Mouse (Mus musculus) liver, embryonic 14.5 days (tissue): Measurements from ENCODE around the gene Slc44a2. TPM values are rescaled to one million over a fixed set of nuclear protein-coding genes. Genes with fewer than 3 reads are reported as not detected.
A peak's percentile ranks its signal among the peaks of the same experiment; 100 is the strongest.

ENCODE experiments used
- ATAC-seq: fragments of 200-750 bp; cut with Nextera tagmentation; 2 replicates; pipeline ENCODE4 v1.8.0; 2017; ENCODE audit warnings: moderate number of reproducible peaks, mild to moderate bottlenecking, moderate library complexity; ENCODE audit not compliant: insufficient read depth
- DNase-seq, 3 experiments: peaks; one replicate each; pipeline ENCODE4 v3.0.0-alpha.2; 2012 to 2013; ENCODE audit warnings: low read depth in 3 of 3, low spot score in 3 of 3
- H3K27ac ChIP-seq: fragments of 300-500 bp; sonication (generic); 2 replicates; pipeline ENCODE4 v1.5.1; 2014; ENCODE audit warnings: moderate library complexity, mild to moderate bottlenecking, control low read depth, inconsistent platforms
- H3K27me3 ChIP-seq: fragments of 300-500 bp; sonication (generic); 2 replicates; pipeline ENCODE4 v1.6.1; 2014; ENCODE audit warnings: mild to moderate bottlenecking, low read length, moderate library complexity; ENCODE audit not compliant: control insufficient read depth, insufficient read depth
- H3K36me3 ChIP-seq: fragments of 300-500 bp; sonication (generic); replicated peaks from 2 replicates; pipeline ENCODE4 v1.6.1; 2014; ENCODE audit warnings: low read depth; ENCODE audit not compliant: control insufficient read depth, insufficient read depth
- H3K4me1 ChIP-seq, 2 experiments: fragments of 200-500 bp in 1 of 2; fragments of 300-500 bp in 1 of 2; sonication (generic) in 1 of 2; replicated peaks; 2 replicates each; pipeline ENCODE4 v1.6.1; 2012 to 2014; ENCODE audit warnings: antibody characterized with exemption in 1 of 2, inconsistent platforms in 1 of 2, low read length in 1 of 2; ENCODE audit not compliant: control insufficient read depth in 2 of 2, insufficient read depth in 2 of 2
- H3K4me2 ChIP-seq: fragments of 300-500 bp; sonication (generic); 2 replicates; pipeline ENCODE4 v1.6.1; 2014; ENCODE audit warnings: low read depth, mild to moderate bottlenecking, control low read depth, moderate library complexity
- H3K4me3 ChIP-seq, 2 experiments: fragments of 200-500 bp in 1 of 2; fragments of 300-500 bp in 1 of 2; sonication (generic) in 1 of 2; 2 replicates each; pipeline ENCODE4 v1.5.1; 2012 to 2014; ENCODE audit warnings: low read depth in 2 of 2, low read length in 2 of 2, mild to moderate bottlenecking in 2 of 2, control low read depth in 1 of 2, inconsistent platforms in 1 of 2, moderate library complexity in 1 of 2; ENCODE audit not compliant: insufficient read depth in 1 of 2
- H3K9ac ChIP-seq: fragments of 300-500 bp; sonication (generic); replicated peaks from 2 replicates; pipeline ENCODE4 v1.6.1; 2014; ENCODE audit warnings: mild to moderate bottlenecking, control low read depth, moderate library complexity
- H3K9me3 ChIP-seq: fragments of 300-500 bp; sonication (generic); 2 replicates; pipeline ENCODE4 v1.6.1; 2016; ENCODE audit warnings: low read length, mixed read lengths; ENCODE audit not compliant: control insufficient read depth
- CTCF ChIP-seq: IDR thresholded peaks from 2 replicates; pipeline ENCODE4 v1.5.1; 2016; ENCODE audit warnings: antibody characterized with exemption, low read depth, control low read depth
- EP300 ChIP-seq: IDR thresholded peaks from 2 replicates; pipeline ENCODE4 v1.6.1; 2016; ENCODE audit warnings: antibody characterized with exemption, low read depth
- WGBS: fragments of 180-500 bp; shearing (Covaris S2); extraction: QIAGEN DNeasy Blood & Tissue Kit; methylation state at CpG from one replicate; pipeline ENCODE4 v1.1.7; 2014; ENCODE audit not compliant: insufficient replicate concordance; 5-methylcytosine and 5-hydroxymethylcytosine counted together
- polyA plus RNA-seq, 2 experiments: library from polyadenylated mRNA; depleted of rRNA in 1 of 2; stranded (reverse) in 1 of 2; unstranded in 1 of 2; fragments of >200 nt; fragmentation: Nextera tagmentation in 1 of 2; extraction: Ambion mirVana in 1 of 2; gene quantifications; 2 replicates each; pipeline versions ENCODE4 v1.2.1 to v1.2.3; 2012 to 2014

Slc44a2 gene
- polyA plus RNA-seq, 2 experiments: 10.0 to 11.6 TPM

GRCm38 (mm10) chr9:21275013-21275710 lies 45.3 kb upstream of the Slc44a2 start:
- peak; percentile 56 for ATAC-seq
- no peak overlapping the region; the same call in 1 of the 2 replicates for H3K9ac ChIP-seq
- TF ChIP-seq EP300 (no peak), CTCF (no peak)
- H3K36me3 ChIP-seq: peaks cover 83% of the 10 kb centered on the region
- no peak for DNase-seq
- H3K27me3 ChIP-seq: no peaks in the 10 kb centered on the region
- H3K9me3 ChIP-seq: no peaks in the 10 kb centered on the region
- H3K4me1 ChIP-seq: peaks cover 12 to 18% of the 10 kb centered on the region in 2 experiments
- H3K27ac ChIP-seq: peak overlapping the region; percentile 28
- 70% methylated on average over 7 of the region's 7 CpGs for WGBS
- H3K4me3 ChIP-seq: no peak overlapping the region
- no peak overlapping the region for H3K4me2 ChIP-seq

DNA sequence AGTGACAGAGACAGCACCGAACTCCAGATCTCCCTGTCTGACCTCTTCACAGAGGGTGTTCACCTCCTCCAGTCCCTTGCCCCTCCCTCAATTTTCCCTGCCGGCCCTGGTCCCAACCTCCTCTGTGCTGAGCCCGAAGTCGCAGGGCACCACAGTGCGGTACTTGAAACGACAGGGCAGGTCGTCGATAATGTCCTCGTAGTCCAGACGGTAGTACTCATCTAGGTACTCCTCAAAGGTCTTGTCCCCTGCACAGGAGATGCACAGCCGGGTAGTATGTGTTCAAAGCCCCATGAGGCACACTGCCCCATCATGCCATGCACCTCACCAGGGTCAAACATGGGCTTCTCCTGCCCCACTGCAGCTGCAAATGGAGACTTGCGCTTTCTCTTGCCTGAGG lies 44.8 kb upstream of the Slc44a2 start:
- peaks cover 81% of the 10 kb centered on the region for H3K36me3 ChIP-seq
- no peak overlapping the region for H3K9ac ChIP-seq
- H3K4me3 ChIP-seq: no peak overlapping the region
- no peaks in the 10 kb centered on the region for H3K27me3 ChIP-seq
- WGBS: 89% methylated on average over 12 of the region's 12 CpGs
- ATAC-seq: 0 out of 2 replicates have a peak, but pooled peaks have one; percentile 2
- H3K4me1 ChIP-seq: peaks cover 12 to 18% of the 10 kb centered on the region in 2 experiments
- H3K27ac ChIP-seq: no peak overlapping the region; the same call in 1 of the 2 replicates
- no peaks in the 10 kb centered on the region for H3K9me3 ChIP-seq
- no peak overlapping the region for H3K4me2 ChIP-seq
- no peak for TF ChIP-seq EP300
- TF ChIP-seq CTCF: no peak
- no peak for DNase-seq

- no peak overlapping the region for H3K9ac ChIP-seq
- TF ChIP-seq EP300: no peak
- TF ChIP-seq CTCF: no peak
- WGBS: 85% methylated on average over 8 of the region's 8 CpGs
- DNase-seq (no peak), ATAC-seq (no peak)
- no peak overlapping the region for H3K27ac ChIP-seq
- H3K36me3 ChIP-seq: peaks cover 81% of the 10 kb centered on the region
- H3K4me2 ChIP-seq: no peak overlapping the region
- no peak overlapping the region for H3K4me3 ChIP-seq
- no peaks in the 10 kb centered on the region for H3K9me3 ChIP-seq
- peaks cover 12 to 18% of the 10 kb centered on the region in 2 experiments for H3K4me1 ChIP-seq
- no peaks in the 10 kb centered on the region for H3K27me3 ChIP-seq
Measured at GRCm38 (mm10) chr9:21276307-21276706, 44.2 kb upstream of the Slc44a2 start.

DNA sequence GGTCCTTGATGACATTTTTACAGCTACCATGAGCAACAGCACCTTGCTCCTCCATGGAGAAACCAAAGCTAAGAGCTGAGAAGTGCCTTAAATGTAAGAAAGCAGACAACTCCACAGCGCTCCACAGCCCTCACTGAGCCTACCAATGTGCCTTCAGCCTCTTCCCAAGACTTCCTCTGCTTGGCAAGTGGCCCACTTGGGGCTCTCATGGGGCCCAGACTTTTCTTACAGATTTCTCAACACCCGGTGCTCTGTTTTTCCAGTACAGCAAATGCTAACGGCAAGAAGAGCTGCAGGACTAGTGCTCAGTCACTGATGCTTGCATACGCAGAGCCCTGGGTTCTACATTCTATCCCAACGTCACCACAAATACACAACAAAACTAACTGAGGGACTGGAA lies 42.7 kb upstream of the Slc44a2 start:
- WGBS: 89% methylated on average over 5 of the region's 5 CpGs
- no peak for ATAC-seq
- DNase-seq: no peak

DNA sequence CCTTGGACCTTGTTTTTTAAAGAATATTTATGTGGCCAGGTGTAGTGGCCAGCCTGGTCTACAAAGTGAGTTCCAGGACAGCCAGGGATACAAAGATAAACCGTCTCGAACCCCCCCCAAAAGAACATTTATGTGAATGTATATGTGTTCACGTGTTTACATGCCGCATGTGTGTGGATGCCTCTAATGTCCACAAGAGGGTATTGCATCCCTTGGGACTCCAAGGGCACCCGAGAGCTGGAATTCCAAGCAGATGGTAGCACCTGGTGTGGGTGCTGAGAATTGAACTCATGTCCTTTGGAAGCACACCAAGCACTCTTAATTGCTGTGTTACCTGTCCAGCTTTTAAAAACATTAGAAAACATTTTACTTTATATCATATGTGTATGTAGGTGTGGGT lies 36.9 kb upstream of the Slc44a2 start:
- Histone ChIP-seq H3K4me3 (no peak overlapping the region), H3K4me1 (peaks cover 13 to 15% of the 10 kb centered on the region in 2 experiments), H3K9me3 (no peaks in the 10 kb centered on the region), H3K9ac (no peak overlapping the region), H3K27me3 (no peaks in the 10 kb centered on the region), H3K4me2 (no peak overlapping the region), H3K36me3 (peaks cover 53% of the 10 kb centered on the region), H3K27ac (no peak overlapping the region)
- DNase-seq: no peak
- TF ChIP-seq CTCF (peak; percentile 43), EP300 (no peak)
- 81% methylated on average over 5 of the region's 5 CpGs for WGBS
- ATAC-seq: no peak

More for the DNA sequence above, 42.7 kb upstream of the Slc44a2 start:
- Histone ChIP-seq H3K27me3 (no peaks in the 10 kb centered on the region), H3K4me2 (no peak overlapping the region), H3K36me3 (peaks cover 77% of the 10 kb centered on the region), H3K9ac (no peak overlapping the region), H3K27ac (no peak overlapping the region), H3K4me1 (peaks cover 12 to 18% of the 10 kb centered on the region in 2 experiments), H3K4me3 (no peak overlapping the region), H3K9me3 (no peaks in the 10 kb centered on the region)
- TF ChIP-seq CTCF (no peak), EP300 (no peak)
